Comparison of ENCODE assay signal across 9 mouse cellular contexts in genomic region chr14:8286595-8286994, GRCm38 (mm10). TPM values are rescaled to one million over a fixed set of nuclear protein-coding genes. Genes with fewer than 3 reads are reported as not detected.
DNase-seq lines count a peak whose midpoint lies in the region; ATAC-seq and TF ChIP-seq lines count a peak whose summit lies in the region.
"Not testable (repeated sequence)": the region's sequence is repeated elsewhere in the genome, so short reads cannot be mapped to it uniquely, and the experiment has no call there.
"Had no signal": no experiment of that assay in that cellular context is flagged by ENCODE, and none has a peak within 500 bp of the region (broad histone marks: within the 10 kb centered on the region; RNA-seq: fewer than 3 reads in every experiment).

No protein-coding gene starts in this region.

- H3K4me1 ChIP-seq in hindbrain, embryonic 11.5 days (replicated peaks; ENCODE audit: control insufficient read depth, insufficient read depth, low read length); liver, embryonic 16.5 days (ENCODE audit: control insufficient read depth, low read depth, low read length); midbrain, postnatal 0 days (ENCODE audit: insufficient read depth, low read length); thymus, adult 2 months (replicated peaks; ENCODE audit: control insufficient read depth, insufficient read depth, low read length): not testable (repeated sequence)

- not testable (repeated sequence) for H3K4me3 ChIP-seq in hindbrain, embryonic 11.5 days (ENCODE audit: low read depth, low read length); liver, embryonic 16.5 days (ENCODE audit: low read depth, low read length); midbrain, postnatal 0 days (ENCODE audit: low read depth, low read length); thymus, adult 2 months (ENCODE audit: control insufficient read depth, insufficient read depth, low read length)

- H3K27ac ChIP-seq in hindbrain, embryonic 11.5 days (ENCODE audit: low read depth, low read length); liver, embryonic 16.5 days (ENCODE audit: low read length); midbrain, postnatal 0 days (ENCODE audit: low read depth, low read length); thymus, adult 2 months (ENCODE audit: control insufficient read depth, insufficient read depth, low read length): not testable (repeated sequence)

- not testable (repeated sequence) for H3K9ac ChIP-seq in hindbrain, embryonic 11.5 days (ENCODE audit: low read depth, low read length); liver, embryonic 16.5 days (ENCODE audit: low read depth, low read length); midbrain, postnatal 0 days (replicated peaks; ENCODE audit: low read length, poor library complexity, severe bottlenecking)

- H3K27me3 ChIP-seq in hindbrain, embryonic 11.5 days (ENCODE audit: control insufficient read depth, insufficient read depth, low read length); liver, embryonic 16.5 days (ENCODE audit: control insufficient read depth, insufficient read depth, low read depth, low read length); midbrain, postnatal 0 days (ENCODE audit: insufficient read depth, low read length); thymus, adult 2 months (ENCODE audit: control insufficient read depth, insufficient read depth, low read length): not testable (repeated sequence)

- TF ChIP-seq POLR2A in thymus, adult 2 months (IDR thresholded peaks at IDR 0.05; ENCODE audit: control insufficient read depth, extremely low read depth, insufficient read depth, low read length, poor library complexity): not testable (repeated sequence)

- ATAC-seq in hindbrain, embryonic 11.5 days (ENCODE audit: low FRiP score): peak; percentile 60; the same call in 1 of the 2 replicates
- ATAC-seq in liver, embryonic 16.5 days (ENCODE audit: low read depth): peak; percentile 68
- ATAC-seq in midbrain, postnatal 0 days (ENCODE audit: low FRiP score): peak; percentile 70; the same call in 1 of the 2 replicates

- peak; percentile 4 for DNase-seq in CD4-positive, CD25-positive, alpha-beta regulatory T cell, adult 2 months (ENCODE audit: low read depth, low spot score)
- peak; percentile 24 for DNase-seq in c-Kit-positive CD71-negative TER-119-negative erythroid progenitor cells, embryonic 14.5 days (ENCODE audit: low read depth)
- DNase-seq in gastrocnemius, adult 18-20 months (ENCODE audit: low spot score): peak; percentile 65
- not testable (repeated sequence) for DNase-seq in hindbrain, embryonic 11.5 days (ENCODE audit: low spot score); midbrain, postnatal 0 days (ENCODE audit: low spot score)
- DNase-seq in kidney, postnatal 14 days: peak; percentile 50
- DNase-seq in thymus, adult 2 months: peak; percentile 18

- 81% methylated on average over 5 of the region's 5 CpGs for WGBS in hindbrain, embryonic 11.5 days
- WGBS in liver, embryonic 16.5 days (ENCODE audit: insufficient replicate concordance): 65% methylated on average over 5 of the region's 5 CpGs
- WGBS in midbrain, postnatal 0 days: 82% methylated on average over 5 of the region's 5 CpGs
- WGBS in thymus, adult 2 months: 86% methylated on average over 5 of the region's 5 CpGs

- H3K4me2 ChIP-seq in hindbrain, embryonic 11.5 days (replicated peaks; ENCODE audit: low read depth, low read length); liver, embryonic 16.5 days (ENCODE audit: low read depth, low read length); midbrain, postnatal 0 days (ENCODE audit: low read depth, low read length, poor library complexity, severe bottlenecking): not testable (repeated sequence)

- TF ChIP-seq CTCF in midbrain, postnatal 0 days (IDR thresholded peaks at IDR 0.05); thymus, adult 2 months (IDR thresholded peaks at IDR 0.05; ENCODE audit: borderline replicate concordance, control insufficient read depth, extremely low read depth, insufficient read depth, low read length, poor library complexity): not testable (repeated sequence)

- H3K36me3 ChIP-seq in hindbrain, embryonic 11.5 days (ENCODE audit: control insufficient read depth, insufficient read depth, low read length); liver, embryonic 16.5 days (ENCODE audit: control insufficient read depth, insufficient read depth); midbrain, postnatal 0 days (ENCODE audit: insufficient read depth, low read length); thymus, adult 2 months (ENCODE audit: control insufficient read depth, insufficient read depth, low read length): not testable (repeated sequence)

- H3K9me3 ChIP-seq in hindbrain, embryonic 11.5 days (ENCODE audit: control insufficient read depth, low read length); liver, embryonic 16.5 days (replicated peaks; ENCODE audit: control insufficient read depth, low read length); midbrain, postnatal 0 days (ENCODE audit: low read length): not testable (repeated sequence)

RNA-seq across cellular contexts. Expression of gene Acox2, which starts 27.4 kb away (rescaled TPM):
- under 1 TPM; 0.64 to 0.69 TPM for total RNA-seq in gastrocnemius, adult 18-20 months (2021)
- polyA plus RNA-seq in hindbrain, embryonic 11.5 days (2014; fragmentation: Nextera tagmentation; extraction: Ambion mirVana): 0.20 and 0.29 TPM in 2 replicates
- 63.5 and 74.1 TPM in 2 replicates for polyA plus RNA-seq in liver, embryonic 16.5 days (2015; fragmentation: Nextera tagmentation; extraction: Ambion mirVana)
- total RNA-seq in midbrain, postnatal 0 days (2014; rRNA removed): 0.44 TPM in 1 of 2 replicates, not detected in the other
- 0.10 and 0.28 TPM in 2 replicates for polyA plus RNA-seq in midbrain, postnatal 0 days (2015; fragmentation: Nextera tagmentation; extraction: Ambion mirVana)
- polyA plus RNA-seq in thymus, adult 2 months (2012; rRNA removed): 0.46 and 0.84 TPM in 2 replicates
- total RNA-seq: layer of hippocampus, postnatal 36 days had no signal

RNA-seq across cellular contexts. Expression of gene Fam107a, which starts 31.2 kb away (rescaled TPM):
- total RNA-seq in gastrocnemius, adult 18-20 months (2021): 1 to 10 TPM; 4.5 to 6.8 TPM
- polyA plus RNA-seq in hindbrain, embryonic 11.5 days (2014; fragmentation: Nextera tagmentation; extraction: Ambion mirVana): 0.27 and 0.46 TPM in 2 replicates
- 0.02 and 0.05 TPM in 2 replicates for polyA plus RNA-seq in liver, embryonic 16.5 days (2015; fragmentation: Nextera tagmentation; extraction: Ambion mirVana)
- 6.0 and 14.6 TPM in 2 replicates for total RNA-seq in midbrain, postnatal 0 days (2014; rRNA removed)
- 0.93 and 1.4 TPM in 2 replicates for polyA plus RNA-seq in midbrain, postnatal 0 days (2015; fragmentation: Nextera tagmentation; extraction: Ambion mirVana)
- 1.1 and 2.1 TPM in 2 replicates for polyA plus RNA-seq in thymus, adult 2 months (2012; rRNA removed)

Comparison
In these comparisons a context has a peak if more than half of its experiments do, and no peak if none do; other contexts are left out.
1. RNA of gene Acox2, which starts 27.4 kb away (polyA plus RNA-seq): 63.5 to 74.1 TPM in liver, embryonic 16.5 days; 0.46 to 0.84 TPM in thymus, adult 2 months, 0.20 to 0.29 TPM in hindbrain, embryonic 11.5 days and 0.10 to 0.28 TPM in midbrain, postnatal 0 days; every median in the first group is over 10 times any median in the second.
2. Peak in every context shown above with its lines, with median percentiles within 50 percentile points of each other: ATAC-seq.